Mouse (Mus musculus): ENCODE data around the gene Nfatc3. TPM values are rescaled to one million over a fixed set of nuclear protein-coding genes. Genes with fewer than 3 reads are reported as not detected.

Nfatc3 gene
- 25.5 and 29.0 TPM in 2 replicates for total RNA-seq (2012; rRNA removed)
- total RNA-seq (2014; rRNA removed): 32.9 and 37.8 TPM in 2 replicates
- 73.5 and 96.3 TPM in 2 replicates for polyA plus RNA-seq (2012; ENCODE audit: insufficient read length, low read depth)

DNA sequence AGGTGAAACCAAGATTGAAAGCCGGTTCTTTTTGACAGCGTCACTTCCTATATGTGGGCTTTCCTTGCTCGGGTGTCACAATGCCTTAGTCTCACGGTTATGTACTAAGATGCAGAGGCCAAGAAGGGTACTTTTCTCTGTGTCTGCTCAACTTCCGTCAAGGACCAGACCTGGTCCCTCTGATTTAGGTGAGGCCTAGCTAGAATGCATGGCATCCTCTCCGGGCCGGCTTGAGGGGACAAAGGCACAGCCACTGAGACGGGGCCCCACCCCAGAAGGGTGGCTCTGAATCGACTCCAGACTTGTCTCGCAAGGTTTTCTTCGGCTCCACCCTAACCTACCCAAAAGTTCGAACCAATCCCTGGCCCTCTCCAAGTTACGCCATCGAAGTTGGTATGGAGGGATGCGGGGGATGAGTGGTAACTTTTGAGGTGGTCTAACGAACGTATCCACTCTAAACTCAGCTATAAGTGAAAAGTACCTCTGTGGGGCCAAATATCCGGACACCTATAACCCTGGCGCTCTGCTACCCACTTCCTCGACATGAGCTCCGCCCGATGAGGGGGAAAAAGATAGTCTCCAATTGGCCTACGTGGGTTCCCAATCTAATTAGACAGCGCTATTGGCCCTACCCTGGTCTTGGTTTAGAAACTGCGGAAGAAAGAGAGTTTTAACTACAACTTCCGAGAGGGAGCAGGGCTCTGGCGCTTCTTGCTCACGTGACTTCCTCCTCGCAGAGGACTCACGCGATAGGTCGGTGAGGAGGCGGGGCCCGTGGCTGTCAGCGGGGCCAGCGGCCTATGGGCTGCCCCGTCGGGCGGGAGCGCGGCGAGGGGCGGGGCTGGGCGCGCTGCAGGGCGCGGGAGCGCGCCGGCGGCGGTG, at the start of gene Nfatc3:
TSS of gene Nfatc3 (plus strand) at position 110 of the 882 bp plus-strand sequence.
- Histone ChIP-seq H3K9me3 (replicated peaks; ENCODE audit: low read length) (no peaks in the 10 kb centered on the region), H3K27ac (ENCODE audit: insufficient read depth, low read depth) (peak within 1 kb of the TSS; percentile 97), H3K9ac (ENCODE audit: insufficient read depth, low read depth) (peak within 1 kb of the TSS; percentile 87), H3K4me1 (ENCODE audit: control insufficient read depth in 1 of 2, insufficient read depth in 2 of 2) (peaks cover 16 to 22% of the 10 kb centered on the region in 2 experiments), H3K36me3 (replicated peaks in 1 of 2; ENCODE audit: control insufficient read depth in 1 of 2, insufficient read depth in 1 of 2, low read length in 1 of 2) (peaks cover 0 to 2% of the 10 kb centered on the region in 2 experiments), H3K4me3 (replicated peaks in 1 of 3; ENCODE audit: low read depth in 2 of 3, low read length in 2 of 3, poor library complexity in 1 of 3) (peak within 1 kb of the TSS; percentile 84 to 89 (median 87)), H3K4me2 (ENCODE audit: insufficient read depth, low read depth, poor library complexity, severe bottlenecking) (peak within 1 kb of the TSS; percentile 83), H3K79me2 (replicated peaks; ENCODE audit: control insufficient read depth, extremely low read depth, insufficient read depth, poor library complexity, severe bottlenecking) (peaks cover 67% of the 10 kb centered on the region), H3K27me3 (replicated peaks) (no peaks in the 10 kb centered on the region)
- in situ Hi-C loops (cut with MboI; ENCODE audit: low pct_ligation_motif_present, low pct_unique_long_range_greater_than_20kb, low sequenced_read_pairs): no loop called here
- dilution Hi-C loops (cut with MboI; ENCODE audit: extremely low pct_ligation_motif_present, extremely low pct_unique_long_range_greater_than_20kb, low sequenced_read_pairs): no loop called here
- DNase-seq (ENCODE audit: extremely low read depth): peak; percentile 98
- peak; percentile 94 for TF ChIP-seq ELF1 (IDR thresholded peaks at IDR 0.05; ENCODE audit: low read depth, low read length)
- TF ChIP-seq ZMIZ1 (IDR thresholded peaks at IDR 0.05; ENCODE audit: low read depth, low read length): 0 out of 2 replicates have a peak, but pooled peaks have one; percentile 79
- TF ChIP-seq UBTF (IDR thresholded peaks at IDR 0.05; ENCODE audit: low read depth, low read length): no peak
- TF ChIP-seq RAD21 (IDR thresholded peaks at IDR 0.05; ENCODE audit: low read depth, low read length): no peak
- TF ChIP-seq JUND (conservative IDR thresholded peaks at IDR 0.05; ENCODE audit: low read depth, low read length): 0 out of 2 replicates have a peak, but pooled peaks have one; percentile 1
- peak; percentile 41; the same call in 1 of the 2 replicates for TF ChIP-seq TBP (conservative IDR thresholded peaks at IDR 0.05; ENCODE audit: low read depth, low read length)
- TF ChIP-seq CTCF (conservative IDR thresholded peaks at IDR 0.05 in 1 of 2, IDR thresholded peaks at IDR 0.05 in 1 of 2; ENCODE audit: low read depth in 2 of 2, low read length in 2 of 2): no peak
- peak; percentile 96 for TF ChIP-seq USF1 (IDR thresholded peaks at IDR 0.05; ENCODE audit: low read depth, low read length)
- peak; percentile 37 for TF ChIP-seq POLR2AphosphoS2 (IDR thresholded peaks at IDR 0.05; ENCODE audit: low read depth, low read length)
- TF ChIP-seq MEF2A (IDR thresholded peaks at IDR 0.05; ENCODE audit: borderline replicate concordance, low read depth, low read length): peak; percentile 36; the same call in 1 of the 2 replicates
- peak; percentile 47; the same call in 1 of the 2 replicates for TF ChIP-seq KAT2A (IDR thresholded peaks at IDR 0.05; ENCODE audit: insufficient replicate concordance, low read length)
- no peak for TF ChIP-seq JUN (IDR thresholded peaks at IDR 0.05; ENCODE audit: insufficient read depth, low read depth, low read length)
- peak; percentile 96 for TF ChIP-seq CHD2 (IDR thresholded peaks at IDR 0.05; ENCODE audit: low read length)
- TF ChIP-seq IRF4 (IDR thresholded peaks at IDR 0.05; ENCODE audit: low read depth, low read length): no peak
- peak; percentile 74; the same call in 1 of the 2 replicates for TF ChIP-seq CHD1 (IDR thresholded peaks at IDR 0.05; ENCODE audit: low read depth, low read length)
- no peak for TF ChIP-seq ZKSCAN1 (IDR thresholded peaks at IDR 0.05; ENCODE audit: borderline replicate concordance, low read depth, low read length)
- no peak for TF ChIP-seq ZC3H11A (IDR thresholded peaks at IDR 0.05; ENCODE audit: low read depth, low read length)
- no peak for TF ChIP-seq SMC3 (IDR thresholded peaks at IDR 0.05; ENCODE audit: low read depth, low read length)
- peak; percentile 46; the same call in 1 of the 2 replicates for TF ChIP-seq MXI1 (IDR thresholded peaks at IDR 0.05; ENCODE audit: low read depth, low read length)
- TF ChIP-seq ETS1 (conservative IDR thresholded peaks at IDR 0.05; ENCODE audit: low read depth, low read length): no peak
- TF ChIP-seq GABPA (IDR thresholded peaks at IDR 0.05; ENCODE audit: insufficient replicate concordance, low read depth, low read length): no peak
- peak; percentile 86 for TF ChIP-seq HCFC1 (IDR thresholded peaks at IDR 0.05; ENCODE audit: low read depth, low read length)
- peak; percentile 67 for TF ChIP-seq POLR2A (IDR thresholded peaks at IDR 0.05; ENCODE audit: low read depth, low read length)
- TF ChIP-seq PAX5 (IDR thresholded peaks at IDR 0.05; ENCODE audit: low read length): no peak
- TF ChIP-seq USF2 (conservative IDR thresholded peaks at IDR 0.05; ENCODE audit: low read depth, low read length): peak; percentile 95
- 0 out of 2 replicates have a peak, but pooled peaks have one; percentile 6 for TF ChIP-seq NRF1 (IDR thresholded peaks at IDR 0.05; ENCODE audit: low read depth, low read length)
- no peak for TF ChIP-seq EP300 (IDR thresholded peaks at IDR 0.05; ENCODE audit: low read length)
- TF ChIP-seq MAFK (IDR thresholded peaks at IDR 0.05; ENCODE audit: insufficient replicate concordance, low read length): no peak
- TF ChIP-seq E2F4 (IDR thresholded peaks at IDR 0.05; ENCODE audit: insufficient replicate concordance, low read depth, low read length): no peak; the same call in 1 of the 2 replicates
- peak; percentile 72; the same call in 1 of the 2 replicates for TF ChIP-seq SIN3A (IDR thresholded peaks at IDR 0.05; ENCODE audit: low read length)
- TF ChIP-seq MYC (IDR thresholded peaks at IDR 0.05; ENCODE audit: low read depth, low read length): no peak
- peak; percentile 97 for TF ChIP-seq BHLHE40 (IDR thresholded peaks at IDR 0.05; ENCODE audit: low read depth, low read length)
- TF ChIP-seq MAX (IDR thresholded peaks at IDR 0.05; ENCODE audit: low read length): peak; percentile 90
- TF ChIP-seq RCOR1 (conservative IDR thresholded peaks at IDR 0.05; ENCODE audit: low read depth, low read length): no peak; the same call in 1 of the 2 replicates
- peak; percentile 66 for TF ChIP-seq NELFE (IDR thresholded peaks at IDR 0.05; ENCODE audit: low read depth, low read length)
- TF ChIP-seq ZNF384 (IDR thresholded peaks at IDR 0.05; ENCODE audit: low read depth, low read length): no peak
- no peak for TF ChIP-seq MAZ (IDR thresholded peaks at IDR 0.05; ENCODE audit: low read depth, low read length)
